Mouse (Mus musculus): ENCODE measurements around the gene Espn.
A peak's percentile ranks its signal among the peaks of the same experiment; 100 is the strongest.

The Espn gene

DNA sequence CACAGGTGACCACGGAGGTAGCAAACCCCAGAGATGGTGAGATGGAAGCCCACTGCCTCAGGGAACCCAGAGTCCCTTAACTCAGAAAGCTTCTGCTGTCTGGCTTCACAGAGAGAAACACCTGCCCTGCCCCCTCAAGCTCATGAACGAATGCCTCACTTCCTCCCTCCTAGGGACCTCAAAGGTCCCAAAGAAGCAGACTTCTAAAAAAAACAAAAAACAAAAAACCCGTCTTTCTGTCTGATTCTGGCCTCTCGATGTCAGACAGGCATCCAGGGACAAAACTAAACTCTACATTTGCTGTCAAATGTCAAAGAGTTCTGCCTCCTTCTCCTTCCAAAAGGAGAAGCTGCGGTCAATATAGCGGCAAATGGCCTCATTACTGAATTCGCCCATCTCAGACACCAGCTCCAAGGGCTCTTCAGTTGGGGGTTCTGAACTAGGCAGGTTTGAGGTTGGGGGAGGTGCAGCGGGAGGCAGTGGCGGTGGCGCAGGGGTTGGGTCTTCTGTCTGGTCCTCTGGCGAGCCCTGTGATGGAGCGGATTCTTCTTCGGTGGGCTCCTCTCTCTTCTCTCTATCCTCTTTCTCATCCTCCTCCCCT is 27.7 kb downstream of the Espn start:
- DNase-seq = no peak

DNA sequence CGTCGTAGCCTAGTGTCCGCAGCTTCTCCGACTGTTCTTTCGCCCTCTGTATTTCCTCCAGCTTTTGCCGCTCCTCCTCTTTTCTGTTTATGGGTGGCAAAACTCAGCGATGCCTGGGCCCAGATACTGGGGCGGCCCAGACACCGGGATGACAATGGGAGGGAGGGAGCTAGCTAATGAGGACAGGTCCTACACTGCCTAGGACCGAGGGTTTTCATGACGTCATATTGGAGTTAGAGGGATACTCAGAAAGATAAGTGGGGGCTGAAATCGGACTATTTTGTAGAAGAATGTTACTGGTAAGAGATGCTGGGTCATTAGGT is 31.0 kb downstream of the Espn start:
- no peak for DNase-seq

DNA sequence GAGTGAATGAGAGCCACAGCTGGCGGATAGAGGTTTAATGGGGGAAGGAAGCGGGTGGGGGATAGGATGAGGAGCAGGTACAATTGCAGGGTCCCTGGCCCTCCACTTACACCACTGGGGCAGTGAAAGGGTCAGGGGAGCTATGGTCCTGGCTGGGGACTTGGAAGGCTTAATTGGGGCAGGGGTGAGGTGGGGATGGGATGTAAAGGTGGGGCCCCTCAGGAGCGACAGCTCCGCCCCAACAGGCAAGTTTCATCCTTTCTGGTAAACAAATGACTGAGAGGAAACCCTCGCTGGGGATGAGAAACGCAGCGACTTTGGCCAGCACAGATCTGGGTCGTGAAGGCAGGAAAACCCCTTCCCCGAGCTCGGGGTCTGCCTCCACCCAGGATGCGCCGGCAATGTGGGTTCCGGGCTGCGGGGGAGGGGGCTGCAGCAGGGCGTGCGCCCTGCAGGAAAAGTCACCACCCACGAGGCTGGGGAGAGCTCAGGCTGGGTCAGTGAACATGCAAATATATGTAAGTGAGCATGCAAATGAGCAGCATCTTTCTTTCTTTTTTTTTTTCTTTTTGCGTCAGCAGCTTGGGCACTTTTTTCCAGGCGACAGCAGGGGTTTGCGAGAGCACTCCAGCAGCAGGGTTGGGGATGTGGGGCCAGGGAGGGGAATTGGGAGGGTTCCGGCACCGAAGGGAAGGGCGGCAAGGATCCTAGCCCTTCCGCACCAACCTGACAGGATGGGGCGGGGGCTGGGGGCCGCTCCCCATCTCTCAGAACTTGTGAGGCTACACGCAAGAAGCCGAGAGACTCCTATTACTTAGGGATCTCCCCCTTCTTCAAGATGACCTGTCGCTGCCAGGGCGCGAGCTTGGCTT is 31.6 kb downstream of the Espn start:
- DNase-seq = peak in 1 of 2 experiments; percentile 37

DNA sequence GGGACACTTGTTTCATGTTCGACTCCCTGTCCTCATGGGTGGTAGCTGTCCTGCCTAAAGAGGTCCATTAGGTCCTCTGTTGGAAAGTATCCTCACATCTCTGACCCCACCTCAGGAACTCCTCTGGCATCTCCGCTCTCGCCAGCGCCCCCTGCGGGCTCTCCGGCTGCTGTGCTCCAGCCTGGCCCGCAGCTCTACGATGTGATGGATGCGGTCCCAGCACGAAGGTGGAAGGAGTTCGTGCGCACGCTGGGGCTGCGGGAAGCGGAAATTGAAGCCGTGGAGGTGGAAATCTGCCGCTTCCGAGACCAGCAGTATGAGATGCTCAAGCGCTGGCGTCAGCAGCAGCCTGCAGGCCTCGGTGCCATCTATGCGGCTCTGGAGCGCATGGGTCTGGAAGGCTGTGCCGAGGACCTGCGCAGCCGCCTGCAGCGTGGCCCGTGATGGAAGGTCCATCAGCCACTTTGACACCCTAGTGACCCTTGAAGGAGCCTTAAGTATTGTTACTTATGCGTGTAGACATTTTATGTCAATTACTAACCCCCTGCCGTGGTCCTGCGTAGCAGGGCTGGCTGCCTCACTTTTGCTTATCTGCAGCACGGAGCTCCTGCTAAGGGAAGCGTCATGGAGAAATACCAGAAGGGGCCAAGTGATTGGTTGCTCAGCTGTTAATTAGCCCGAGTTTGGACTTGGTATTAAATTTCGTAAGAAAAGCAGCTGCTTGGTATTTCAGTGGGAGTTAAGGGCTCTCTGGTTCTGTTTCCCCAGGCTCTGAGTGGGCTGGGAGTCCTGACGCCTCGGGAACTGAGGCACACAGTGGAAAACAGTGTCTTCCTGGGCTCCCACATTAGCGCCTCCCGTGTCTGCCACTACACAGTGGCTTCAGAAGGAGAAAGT is 32.5 kb downstream of the Espn start:
- no peak for DNase-seq

DNA sequence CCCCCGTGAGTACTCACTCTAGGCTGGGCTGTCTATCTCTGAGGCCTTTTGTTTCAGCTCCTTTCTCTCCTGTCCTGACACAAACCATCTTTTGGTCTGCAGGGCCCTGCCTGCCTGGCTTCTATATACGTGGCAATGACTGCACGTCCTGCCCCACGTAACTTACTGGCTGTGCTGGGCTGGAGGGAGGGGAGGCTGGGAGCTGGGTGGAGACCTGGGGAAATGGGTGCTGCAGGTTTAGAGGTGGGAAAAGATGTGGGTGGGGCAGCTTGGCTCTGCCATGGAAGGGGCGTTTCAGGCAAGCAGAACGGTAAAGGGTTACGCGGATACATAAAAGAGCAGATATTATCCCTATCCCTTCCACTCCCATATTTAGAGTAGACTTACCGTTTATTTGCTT is 34.6 kb downstream of the Espn start:
- no peak for DNase-seq

DNA sequence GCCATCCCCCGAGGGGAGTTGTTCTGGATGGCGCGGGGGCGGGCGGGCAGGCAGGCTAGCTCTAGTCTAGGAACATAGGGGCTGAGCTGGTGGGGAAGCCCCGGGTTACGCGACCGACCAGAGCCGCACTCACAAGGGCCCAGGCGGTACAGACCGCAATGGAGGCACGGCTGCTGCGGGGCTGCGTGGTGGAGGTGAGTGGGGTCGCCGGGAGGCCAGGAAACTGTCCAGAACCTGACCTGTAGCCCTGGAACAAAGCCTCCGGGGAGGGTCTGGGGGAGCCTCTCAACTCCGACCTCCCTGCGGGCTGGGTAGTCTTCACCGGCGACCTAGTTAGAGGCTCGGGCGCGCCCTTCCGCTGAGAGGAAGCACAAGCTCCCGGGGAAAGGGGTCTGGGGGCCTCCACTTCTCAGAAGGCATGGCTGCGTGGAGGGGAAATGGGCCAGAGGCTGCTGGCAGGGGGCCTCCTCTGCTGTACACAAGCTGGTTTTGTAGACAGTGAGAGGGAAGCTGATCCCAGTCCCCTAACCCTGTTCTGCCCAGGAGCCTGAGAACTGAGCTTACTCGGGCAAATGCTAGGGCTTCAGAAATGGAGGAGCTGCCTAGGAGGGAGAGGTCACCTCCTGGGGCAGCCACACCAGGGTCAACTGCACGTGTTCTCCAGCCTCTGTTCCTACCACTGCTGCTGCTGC is 36.1 kb downstream of the Espn start, which contains the start of gene Tnfrsf25:
TSS of gene Tnfrsf25 (plus strand) at position 14 of the 692 bp plus-strand sequence.
- no peak for DNase-seq

DNA sequence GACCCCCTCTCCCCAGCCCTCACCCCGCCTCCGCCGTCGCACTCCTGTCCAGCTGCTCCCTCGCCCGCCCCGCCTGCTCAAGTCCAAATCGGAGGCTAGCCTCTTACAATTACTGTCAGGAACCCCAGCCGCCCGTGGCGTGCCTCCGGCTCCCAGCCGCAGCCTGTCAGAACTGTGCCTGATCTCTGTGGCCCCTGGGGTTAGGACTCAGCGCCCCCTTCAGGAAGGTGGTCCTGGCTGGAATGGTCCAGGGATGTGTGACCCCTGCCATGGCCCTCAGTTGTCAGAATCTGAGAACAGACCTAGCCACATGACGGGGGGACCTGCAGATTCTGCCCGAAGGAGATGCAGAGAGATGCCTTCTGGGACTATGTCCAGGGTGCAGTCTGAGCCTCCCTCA is 38.1 kb downstream of the Espn start:
- DNase-seq = no peak

DNA sequence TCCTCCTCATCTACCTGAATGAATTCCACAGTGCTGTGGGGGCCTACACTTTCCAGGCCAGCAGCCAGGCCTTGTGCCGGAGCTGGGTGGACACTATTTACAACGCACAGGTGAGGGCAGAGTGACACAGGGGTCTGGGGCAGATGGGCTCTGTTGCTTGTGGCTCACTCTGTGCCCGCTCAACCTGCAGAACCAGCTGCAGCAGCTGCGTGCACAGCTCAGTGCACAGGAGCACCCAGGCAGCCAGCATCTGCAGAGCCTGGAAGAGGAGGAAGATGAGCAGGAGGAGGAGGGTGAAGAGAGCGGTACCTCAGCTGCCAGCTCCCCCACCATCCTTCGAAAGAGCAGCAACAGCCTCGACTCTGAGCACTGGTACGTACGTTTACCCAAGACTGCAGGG is 39.8 kb downstream of the Espn start:
- no peak for DNase-seq

DNA sequence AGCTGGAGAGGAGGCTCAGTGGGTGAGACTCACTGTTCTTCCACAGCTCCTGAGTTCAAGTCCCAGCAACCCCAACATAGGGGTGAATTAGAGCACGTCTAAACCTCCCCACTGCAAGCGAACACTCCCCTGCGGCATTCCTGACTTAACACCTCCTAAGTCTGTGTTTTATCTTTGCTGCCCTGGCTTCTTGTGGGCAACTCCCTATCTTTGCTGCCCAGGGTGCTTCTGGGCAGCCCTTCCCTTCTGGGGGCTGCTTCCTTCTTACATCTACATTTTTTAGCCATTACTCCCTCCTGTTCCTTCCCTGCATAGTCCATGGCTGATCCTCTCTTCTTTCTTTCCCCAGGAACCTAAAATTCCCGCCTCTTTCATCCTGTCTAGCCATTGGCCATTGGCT is 41.5 kb downstream of the Espn start:
- no peak for DNase-seq

DNA sequence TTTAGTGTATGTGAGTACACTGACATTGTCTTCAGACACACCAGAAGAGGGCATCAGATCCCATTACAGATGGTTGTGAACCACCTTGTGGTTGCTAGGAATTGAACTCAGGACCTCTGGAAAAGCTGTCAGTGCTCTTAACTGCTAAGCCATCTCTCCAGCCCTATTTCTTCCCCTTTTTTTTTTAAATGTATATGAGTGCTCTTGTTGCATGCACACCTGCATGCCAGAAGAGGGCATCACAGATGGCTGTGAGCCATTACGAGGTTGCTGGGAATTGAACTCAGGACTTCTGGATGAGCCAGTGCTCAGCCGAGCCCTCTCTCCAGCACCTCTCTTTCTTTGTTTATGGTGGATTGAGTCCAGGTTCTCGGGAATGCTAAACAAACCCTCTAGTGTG is 42.7 kb downstream of the Espn start:
- DNase-seq = no peak

DNA sequence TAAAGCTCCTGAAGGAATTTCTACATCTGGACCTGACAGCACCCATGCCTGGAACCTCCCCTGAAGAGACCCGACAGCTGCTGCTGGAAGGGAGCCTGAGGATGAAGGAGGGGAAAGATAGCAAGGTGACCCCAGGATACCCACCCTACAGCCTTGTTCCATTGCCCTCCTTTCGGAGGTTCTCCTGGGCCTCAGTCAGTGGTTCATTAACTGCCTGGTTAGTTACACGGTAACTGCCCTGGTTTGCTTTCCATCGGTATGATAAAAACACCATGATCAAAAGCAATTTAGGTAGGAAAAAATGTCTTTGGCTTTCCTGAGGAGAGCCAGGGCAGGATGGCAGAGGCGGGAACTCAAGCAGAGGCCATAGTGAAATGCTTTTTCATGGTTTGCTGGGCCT is 43.5 kb downstream of the Espn start:
- DNase-seq = no peak

DNA sequence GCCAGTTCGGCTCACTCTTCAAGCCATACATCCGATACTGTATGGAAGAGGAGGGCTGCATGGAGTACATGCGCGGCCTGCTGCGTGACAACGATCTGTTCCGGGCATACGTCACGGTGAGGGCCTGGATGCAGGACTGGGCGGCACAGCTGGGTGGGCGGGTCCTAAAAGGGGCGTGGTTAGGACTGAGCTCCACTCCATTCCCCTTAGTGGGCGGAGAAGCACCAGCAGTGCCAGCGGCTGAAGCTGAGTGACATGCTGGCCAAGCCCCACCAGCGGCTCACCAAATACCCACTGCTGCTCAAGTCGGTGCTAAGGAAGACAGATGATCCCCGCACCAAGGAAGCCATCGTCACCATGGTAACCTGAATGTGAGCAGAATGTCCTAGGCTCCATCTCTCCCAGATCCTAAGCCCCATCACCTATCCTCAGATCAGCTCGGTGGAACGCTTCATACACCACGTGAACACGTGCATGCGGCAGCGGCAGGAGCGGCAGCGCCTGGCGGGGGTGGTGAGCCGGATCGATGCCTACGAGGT is 44.1 kb downstream of the Espn start:
- DNase-seq = no peak

DNA sequence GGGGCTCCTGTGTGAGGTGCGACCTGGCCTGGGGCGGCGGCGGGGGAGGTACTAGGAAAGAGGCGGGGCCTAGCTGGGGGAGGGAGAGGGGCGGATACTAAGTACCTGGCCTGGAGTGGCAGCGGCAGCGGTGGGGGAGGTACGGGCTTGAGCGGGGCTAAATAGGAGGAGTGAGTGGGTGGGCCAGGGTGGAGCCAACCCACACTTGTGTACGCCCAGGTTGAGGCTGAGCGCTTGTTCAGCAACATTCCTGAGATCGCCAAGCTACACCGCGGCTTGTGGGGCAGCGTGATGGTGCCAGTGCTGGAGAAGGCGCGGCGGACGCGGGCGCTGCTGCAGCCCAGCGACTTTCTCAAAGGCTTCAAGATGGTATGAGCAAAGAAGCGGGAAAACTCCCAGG is 44.7 kb downstream of the Espn start:
- DNase-seq = no peak

DNA sequence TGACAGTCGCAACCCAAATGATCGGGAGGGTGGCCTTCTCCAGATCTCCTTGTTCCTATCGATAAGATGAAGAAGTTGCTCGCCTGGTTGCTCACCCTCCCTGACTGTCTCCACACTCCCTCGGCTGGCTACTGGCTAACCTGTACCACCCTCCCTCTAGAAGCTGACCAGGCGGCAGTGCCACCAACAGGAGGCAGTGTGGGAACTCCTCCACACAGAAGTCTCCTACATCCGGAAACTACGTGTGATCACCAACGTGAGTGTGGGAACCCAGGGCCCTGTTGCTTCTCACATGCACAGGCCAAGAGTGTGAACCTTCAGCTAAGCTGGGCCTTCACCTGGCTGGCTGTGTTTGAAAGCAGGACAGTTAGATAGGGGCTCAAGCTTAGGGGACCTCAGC is 45.4 kb downstream of the Espn start:
- no peak for DNase-seq

DNA sequence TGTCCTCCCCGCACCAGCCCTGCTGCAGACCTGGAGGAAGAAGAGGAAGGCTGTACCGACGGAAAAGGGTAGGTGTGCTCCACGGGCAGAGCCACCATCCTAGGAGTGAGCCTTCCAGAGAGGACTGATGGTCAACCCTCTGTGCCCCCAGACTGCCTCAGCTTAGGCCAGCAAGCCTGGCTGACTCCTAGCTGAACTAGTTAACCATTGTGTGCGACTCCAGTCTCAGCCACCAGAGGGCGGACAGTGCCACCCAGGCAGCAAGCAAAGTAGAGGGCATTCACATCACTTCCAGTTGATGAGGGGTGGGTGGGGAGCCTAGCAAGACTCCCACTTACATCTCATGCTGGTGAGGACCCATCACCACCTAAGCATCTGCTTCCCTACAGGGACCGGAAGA is 49.1 kb downstream of the Espn start:
- peak; percentile 57 to 81 for DNase-seq

DNA sequence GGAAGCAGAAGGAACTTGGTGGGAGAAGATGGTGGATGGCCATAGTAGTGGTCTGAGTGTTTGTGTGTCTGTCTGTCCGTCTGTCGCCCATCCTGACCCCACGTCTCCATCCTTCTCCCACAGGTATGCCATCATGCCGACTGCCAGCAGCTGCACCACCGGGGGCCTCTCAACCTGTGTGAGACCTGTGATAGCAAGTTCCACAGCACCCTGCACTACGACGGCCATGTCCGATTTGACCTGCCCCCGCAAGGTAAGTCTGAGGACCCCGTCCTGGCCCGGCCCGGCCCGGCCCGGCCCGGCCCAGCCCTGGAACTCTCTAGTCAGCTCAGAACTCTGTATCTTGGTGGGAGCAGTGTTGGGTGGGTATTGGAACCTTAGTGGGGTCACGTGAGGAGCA is 50.2 kb downstream of the Espn start:
- no peak for DNase-seq

DNA sequence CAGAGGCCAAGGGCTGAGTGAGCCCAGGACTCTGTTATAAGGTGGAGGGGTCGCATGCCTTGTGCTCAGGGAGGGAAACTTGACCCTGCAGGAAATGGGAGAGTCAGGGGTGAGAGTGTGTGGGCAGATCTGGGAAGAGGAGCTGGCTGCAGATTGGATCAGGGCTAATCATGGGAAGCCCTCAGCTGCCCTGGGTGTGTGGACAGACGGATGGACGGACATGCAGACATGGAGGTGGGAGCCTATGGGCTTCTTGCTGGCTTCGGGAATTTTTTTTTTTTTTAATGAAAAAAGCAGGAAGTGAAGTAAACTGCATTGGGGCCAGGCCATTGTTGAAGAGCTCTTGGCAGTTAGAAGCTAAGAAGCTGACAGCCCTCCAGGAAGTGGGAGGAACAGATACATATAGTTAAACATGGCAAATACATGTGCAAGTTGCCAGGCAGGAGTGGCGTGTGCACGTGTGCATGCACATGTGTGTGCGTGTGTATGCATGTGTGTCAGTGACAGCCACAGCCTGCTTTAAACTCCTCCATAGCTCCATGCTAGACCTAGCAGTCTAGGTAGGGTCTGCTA is 51.0 kb downstream of the Espn start:
- no peak for DNase-seq

DNA sequence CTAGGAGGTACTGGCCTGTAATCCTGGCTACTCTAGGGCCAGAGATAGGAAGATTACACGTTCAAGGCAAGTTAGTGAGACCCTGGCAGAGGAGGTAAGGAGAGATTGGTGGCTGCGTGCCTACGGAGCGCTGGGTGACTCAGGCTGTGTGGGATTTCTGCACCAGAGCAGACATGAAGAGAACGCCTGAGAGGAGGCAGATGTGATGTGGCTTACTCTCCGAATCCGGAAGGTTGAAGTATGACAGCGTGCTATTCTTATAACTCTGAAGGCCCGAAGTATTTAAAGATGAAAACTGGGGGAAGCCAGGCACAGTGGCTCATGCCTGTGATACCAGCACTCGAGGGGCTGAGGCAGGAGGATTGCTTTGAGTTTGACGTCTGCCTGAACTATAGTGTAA is 51.6 kb downstream of the Espn start:
- DNase-seq = no peak

DNA sequence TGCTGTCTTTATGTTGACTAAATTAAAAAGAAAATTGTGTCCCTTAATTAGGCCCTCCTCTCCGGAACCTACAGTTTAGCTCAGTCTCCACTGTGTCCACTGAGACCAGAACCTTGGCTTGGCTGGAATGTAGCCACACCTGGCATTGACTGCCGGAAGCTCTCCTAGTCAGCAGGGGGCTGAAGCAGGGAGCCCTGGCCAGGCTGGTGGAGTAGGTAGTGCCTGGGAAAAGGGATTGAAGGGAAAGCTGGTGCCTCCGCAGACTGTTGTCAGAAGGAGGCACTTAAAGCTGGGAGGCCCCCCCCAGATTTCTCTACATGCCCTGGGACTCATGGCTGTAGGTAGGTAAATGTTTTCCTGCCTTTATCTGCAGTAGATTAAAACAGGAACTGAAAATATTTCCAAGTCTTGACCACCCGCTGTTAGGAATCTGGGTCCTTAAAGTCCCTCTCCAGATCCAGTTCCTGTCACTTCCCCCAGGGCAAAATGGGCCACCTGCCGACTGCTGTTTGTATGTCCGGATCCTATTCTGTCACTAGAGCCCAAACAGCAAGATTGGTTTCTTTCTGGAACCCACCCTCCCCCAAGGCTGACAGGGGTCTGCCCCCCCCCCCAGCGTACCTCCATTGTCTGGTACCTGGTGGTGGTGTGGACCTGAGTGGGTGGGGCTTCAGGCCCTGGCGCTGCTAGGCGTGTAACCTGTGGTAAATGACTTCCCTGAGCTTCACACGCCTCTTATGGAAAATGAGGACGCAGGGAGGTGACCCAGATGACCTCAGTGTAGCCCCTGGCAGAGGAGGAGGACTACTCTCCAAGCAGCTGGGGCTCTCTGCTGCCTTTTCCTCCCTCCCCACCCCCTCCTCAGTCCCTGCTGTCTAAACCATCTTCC is 54.0 kb downstream of the Espn start:
- DNase-seq = no peak

DNA sequence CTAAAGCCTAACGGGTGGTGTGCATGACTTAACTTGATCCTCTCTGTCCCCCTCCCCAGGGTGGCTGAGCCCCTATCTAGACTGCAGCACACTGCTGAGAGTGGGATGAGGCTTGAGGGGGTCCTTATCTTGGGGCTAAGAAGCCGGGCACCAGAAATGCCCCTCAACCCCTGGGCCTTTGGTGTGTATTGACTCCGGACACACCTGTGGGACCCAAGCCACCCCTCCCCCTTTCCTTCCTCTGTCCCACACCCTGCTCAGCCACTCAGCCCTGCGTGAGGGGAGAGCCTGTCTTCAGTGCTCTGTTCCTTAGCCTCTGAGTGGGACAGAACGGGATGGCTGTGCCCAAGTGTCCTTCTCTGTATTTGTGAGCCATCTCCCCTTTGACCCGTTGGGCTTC is 55.2 kb downstream of the Espn start:
- no peak for DNase-seq

All from spleen, adult 18-20 months (tissue).